Mouse (Mus musculus) heart, embryonic 11.5 days (tissue): ENCODE measurements around the gene D16Ertd472e. TPM values are rescaled to one million over a fixed set of nuclear protein-coding genes. Genes with fewer than 3 reads are reported as not detected.

Experiments
- ATAC-seq: fragments of 200-750 bp; cut with Nextera tagmentation; replicated peaks from 2 replicates; pipeline ENCODE4 v1.8.0; 2017; ENCODE audit warnings: moderate library complexity; ENCODE audit not compliant: insufficient number of reproducible peaks, low FRiP score, low TSS enrichment
- H3K27ac ChIP-seq: fragments of 300-500 bp; sonication (generic); 2 replicates; pipeline ENCODE4 v1.5.1; 2014; ENCODE audit warnings: mild to moderate bottlenecking, low read depth, low read length
- H3K27me3 ChIP-seq: fragments of 300-500 bp; sonication (generic); 2 replicates; pipeline ENCODE4 v1.6.1; 2014; ENCODE audit warnings: mild to moderate bottlenecking, low read length, mixed read lengths; ENCODE audit not compliant: control insufficient read depth, insufficient read depth
- H3K36me3 ChIP-seq: fragments of 300-500 bp; sonication (generic); 2 replicates; pipeline ENCODE4 v1.6.1; 2014; ENCODE audit warnings: mild to moderate bottlenecking, low read length, moderate library complexity, mixed read lengths; ENCODE audit not compliant: control insufficient read depth, insufficient read depth
- H3K4me1 ChIP-seq: fragments of 300-500 bp; sonication (generic); 2 replicates; pipeline ENCODE4 v1.6.1; 2014; ENCODE audit warnings: low read length; ENCODE audit not compliant: control insufficient read depth, insufficient read depth
- H3K4me2 ChIP-seq: fragments of 300-500 bp; sonication (generic); 2 replicates; pipeline ENCODE4 v1.6.1; 2014; ENCODE audit warnings: mild to moderate bottlenecking, moderate library complexity
- H3K4me3 ChIP-seq: fragments of 300-500 bp; sonication (generic); 2 replicates; pipeline ENCODE4 v1.5.1; 2014; ENCODE audit warnings: low read depth, low read length
- H3K9ac ChIP-seq: fragments of 300-500 bp; sonication (generic); 2 replicates; pipeline ENCODE4 v1.6.1; 2014; ENCODE audit warnings: mild to moderate bottlenecking, low read depth, low read length, moderate library complexity
- H3K9me3 ChIP-seq: fragments of 300-500 bp; sonication (generic); replicated peaks from 2 replicates; pipeline ENCODE4 v1.6.1; 2016; ENCODE audit warnings: low read length; ENCODE audit not compliant: control insufficient read depth
- WGBS: fragments of 180-500 bp; shearing (Covaris S2); extraction: QIAGEN DNeasy Blood & Tissue Kit; methylation state at CpG from one replicate; pipeline ENCODE4 v1.1.7; 2014; ENCODE audit not compliant: insufficient replicate concordance; 5-methylcytosine and 5-hydroxymethylcytosine counted together
- polyA plus RNA-seq: library from polyadenylated mRNA; unstranded; fragments of >200 nt; fragmentation: Nextera tagmentation; extraction: Ambion mirVana; gene quantifications from 2 replicates; pipeline ENCODE4 v1.2.1, GENCODE M21; 2014

The D16Ertd472e gene
- polyA plus RNA-seq, 1 experiment from 2014 or later: 8.0 TPM

GRCm38 (mm10) chr16:78490779-78491178 lies 85.7 kb downstream of the D16Ertd472e start:
- Histone ChIP-seq H3K4me1 (no peaks in the 10 kb centered on the region), H3K4me2 (no peak overlapping the region), H3K9ac (no peak overlapping the region), H3K4me3 (no peak overlapping the region), H3K27ac (no peak overlapping the region), H3K36me3 (no peaks in the 10 kb centered on the region), H3K9me3 (no peaks in the 10 kb centered on the region), H3K27me3 (no peaks in the 10 kb centered on the region)
- 70% methylated on average over 5 of the region's 5 CpGs for WGBS
- ATAC-seq: no peak

Other genes with a start within 250 kb of the D16Ertd472e start
- gene Btg3, start 199.5 kb downstream of the D16Ertd472e start, polyA plus RNA-seq: 90.6 and 97.1 TPM in 2 replicates